Mouse (Mus musculus) heart, postnatal 25 days (tissue): ENCODE measurements around the gene Gm11146. TPM values are rescaled to one million over a fixed set of nuclear protein-coding genes. Genes with fewer than 3 reads are reported as not detected.

Experiments
- DNase-seq: peaks from one replicate; pipeline ENCODE4 v3.0.0; 2022; ENCODE audit warnings: low spot score
- intact Hi-C: fragments of 180-260 bp; cut with DNase I; formaldehyde crosslinking; loops from one replicate; pipeline ENCODE4 v1.15.1; 2025
- total RNA-seq, 2 experiments: library from RNA; stranded (reverse); gene quantifications; 2 replicates each; pipeline ENCODE4 v1.2.3; 2021

Gm11146 gene
- not detected for total RNA-seq

DNA sequence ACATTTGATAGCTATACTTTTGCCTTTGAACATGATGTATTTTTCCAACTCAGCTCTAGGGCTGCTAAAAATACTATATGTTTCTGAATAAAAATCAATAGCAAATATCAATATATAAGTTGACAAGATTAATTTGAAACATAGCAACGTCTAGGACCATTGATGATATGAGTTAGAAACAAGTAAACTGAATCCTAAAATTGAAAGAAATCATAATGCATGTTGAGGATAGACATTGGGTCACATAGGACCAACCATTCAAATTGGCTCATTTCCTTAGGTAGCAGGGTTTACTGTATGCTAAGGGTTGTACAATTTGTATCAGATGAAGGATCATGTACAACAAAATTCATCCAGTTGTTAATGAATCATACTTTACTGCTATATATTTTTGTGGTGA lies at the start of gene Gm11146:
Gm11146 (minus strand) TSS at position 101 of the 400 bp plus-strand sequence.
- intact Hi-C loops, result no loop called here
- no peak for DNase-seq

DNA sequence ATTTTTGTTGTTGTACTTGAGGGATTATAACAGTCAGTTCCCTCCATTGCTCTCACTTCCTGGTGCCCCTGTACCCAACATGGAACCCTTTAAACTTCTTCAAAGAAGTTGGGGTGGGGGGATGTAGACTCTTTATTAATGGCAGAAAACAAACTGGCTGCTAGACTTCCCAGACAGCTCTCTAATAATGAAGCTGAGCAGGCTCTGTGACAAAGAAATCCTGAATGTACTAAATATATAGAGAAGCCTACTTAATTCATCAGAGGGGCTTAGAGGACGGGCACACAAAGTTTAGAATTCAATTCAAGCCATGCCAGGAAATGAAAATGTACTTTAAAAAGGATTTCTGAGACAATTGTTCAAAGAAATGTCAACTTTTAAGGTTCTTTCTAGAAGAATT lies 48.7 kb upstream of the Gm11146 start:
- no peak for DNase-seq
- intact Hi-C loops, result no loop called here

DNA sequence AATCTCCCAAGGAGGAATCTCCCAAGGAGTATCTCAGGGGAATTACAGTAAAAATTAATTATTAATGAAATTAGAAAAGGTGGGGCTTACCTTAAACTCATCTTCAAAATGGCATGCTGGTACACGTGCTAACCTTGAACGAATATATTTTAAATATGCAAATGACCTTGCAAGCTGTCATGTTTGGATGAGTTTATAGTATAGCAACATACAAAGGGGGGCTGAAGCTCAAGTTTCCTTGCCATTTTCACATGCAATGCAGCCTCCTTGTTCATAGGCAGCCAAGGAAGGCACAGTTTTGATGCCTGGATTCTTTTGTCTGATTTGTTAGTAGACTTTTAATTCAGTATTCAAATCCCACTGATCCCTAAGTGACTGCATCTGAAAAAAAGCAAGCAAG lies 47.1 kb upstream of the Gm11146 start:
- intact Hi-C loops, result loop anchor here (10.0 kb wide), 1 partner anchor 144 kb away; no protein-coding TSS in a partner anchor
- DNase-seq, result no peak

DNA sequence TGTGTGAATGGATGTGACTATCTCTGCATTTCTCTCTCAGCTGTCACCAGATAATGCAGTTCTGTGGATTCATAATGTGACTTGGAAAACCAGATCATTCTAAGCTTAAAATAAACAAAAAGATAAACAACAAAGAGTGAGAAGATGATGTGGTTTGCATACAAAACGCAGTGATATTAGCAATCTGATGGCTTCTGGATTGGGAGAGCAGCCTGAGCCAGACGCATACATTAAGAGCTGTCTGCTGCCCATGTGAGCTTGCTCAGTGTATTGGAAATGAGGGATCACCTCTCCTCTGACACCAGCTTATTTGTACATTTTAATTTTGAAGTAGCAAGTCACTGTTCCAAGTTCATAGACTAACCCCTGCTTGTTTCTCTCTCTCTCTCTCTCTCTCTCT lies 46.3 kb upstream of the Gm11146 start:
- intact Hi-C loops, result loop anchor here (10.0 kb wide), 1 partner anchor 143 kb away; no protein-coding TSS in a partner anchor
- DNase-seq, result no peak

DNA sequence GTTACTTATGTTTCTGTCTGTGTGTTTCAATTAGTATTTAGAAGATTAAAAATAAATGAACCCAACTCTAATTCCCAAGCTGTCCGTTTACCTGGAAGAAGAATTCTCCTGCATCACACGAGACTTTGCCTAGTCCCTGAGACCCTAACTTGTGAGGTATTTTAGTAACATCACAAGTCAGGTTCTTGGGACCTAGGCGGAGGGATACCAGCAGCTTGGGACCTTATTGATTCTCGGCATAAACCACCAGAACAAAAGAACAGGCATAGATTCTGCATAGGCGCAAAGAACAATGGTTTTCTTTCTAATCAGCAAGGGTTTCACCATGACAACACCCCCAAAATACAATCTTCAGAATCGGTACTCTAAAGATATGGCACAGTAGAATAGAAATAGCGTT lies 44.3 kb upstream of the Gm11146 start:
- intact Hi-C loops, result loop anchor here (10.0 kb wide), 1 partner anchor 141 kb away; no protein-coding TSS in a partner anchor

DNA sequence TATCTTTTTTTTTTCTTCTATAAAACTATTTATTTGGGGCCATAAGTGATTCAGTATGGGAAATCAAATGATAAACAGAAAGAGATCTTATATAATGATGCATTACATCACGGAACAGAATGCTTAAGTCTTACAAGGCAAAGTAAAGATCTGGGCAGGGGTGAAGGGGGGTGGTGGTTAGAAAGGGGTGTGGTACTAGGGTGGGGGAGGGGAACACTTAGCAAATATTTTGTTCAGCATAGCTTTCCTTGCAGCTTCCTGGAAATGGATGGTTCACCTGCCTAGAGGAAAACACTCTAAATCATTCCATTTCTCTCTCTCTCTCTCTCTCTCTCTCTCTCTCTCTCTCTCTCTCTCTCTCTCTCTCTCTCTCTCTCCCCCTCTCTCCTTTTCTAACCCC lies 43.1 kb upstream of the Gm11146 start:
- intact Hi-C loops, result loop anchor here (5.0 to 10.0 kb wide), 2 partner anchors 48 to 140 kb away; no protein-coding TSS in a partner anchor
- no peak for DNase-seq

More for the DNA sequence above, 44.3 kb upstream of the Gm11146 start:
- DNase-seq, result no peak

DNA sequence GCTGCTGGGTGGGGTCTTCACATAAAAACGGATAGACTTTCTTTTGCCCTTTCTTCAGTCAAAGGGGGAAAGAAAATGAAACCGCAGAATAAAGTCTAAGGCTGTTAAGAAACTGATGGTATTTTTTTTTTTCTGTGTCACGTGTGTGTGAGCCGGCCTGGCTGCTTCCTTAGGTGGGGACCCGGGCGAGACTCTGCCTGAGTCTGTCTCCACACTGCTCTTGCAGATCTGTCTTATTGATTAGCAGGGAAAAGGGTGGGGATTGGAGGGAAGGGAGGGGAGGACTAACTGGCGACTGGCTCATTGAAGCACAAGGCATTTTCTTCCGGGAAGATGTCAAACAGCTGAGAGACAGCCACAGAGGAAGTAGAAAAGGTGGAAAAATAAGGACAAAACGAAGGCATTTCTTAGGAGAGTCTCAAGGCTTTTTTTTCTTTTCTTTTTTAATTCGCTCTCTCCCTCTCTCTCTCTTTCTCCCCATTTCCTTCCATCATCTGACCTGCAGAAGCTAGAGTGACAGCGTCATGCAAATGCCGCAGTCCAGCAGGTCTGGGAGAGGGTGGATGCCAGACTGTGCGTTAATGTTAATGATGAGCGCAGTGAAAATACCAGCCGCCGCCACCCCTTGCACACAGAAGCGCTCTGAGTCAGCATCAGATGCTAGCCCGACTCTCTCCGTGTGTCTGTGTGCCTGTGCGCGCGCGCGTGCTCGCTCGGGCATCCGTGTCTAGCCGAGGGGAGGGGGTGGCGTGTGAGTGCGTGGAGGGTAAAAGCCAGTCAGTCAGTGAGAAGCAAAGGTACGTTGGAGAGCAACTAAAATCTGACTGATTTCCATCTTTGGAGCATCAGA lies 42.2 kb upstream of the Gm11146 start:
- intact Hi-C loops, result loop anchor here (5.0 to 10.0 kb wide), 2 partner anchors 47 to 139 kb away; no protein-coding TSS in a partner anchor
- peak; percentile 33 for DNase-seq

DNA sequence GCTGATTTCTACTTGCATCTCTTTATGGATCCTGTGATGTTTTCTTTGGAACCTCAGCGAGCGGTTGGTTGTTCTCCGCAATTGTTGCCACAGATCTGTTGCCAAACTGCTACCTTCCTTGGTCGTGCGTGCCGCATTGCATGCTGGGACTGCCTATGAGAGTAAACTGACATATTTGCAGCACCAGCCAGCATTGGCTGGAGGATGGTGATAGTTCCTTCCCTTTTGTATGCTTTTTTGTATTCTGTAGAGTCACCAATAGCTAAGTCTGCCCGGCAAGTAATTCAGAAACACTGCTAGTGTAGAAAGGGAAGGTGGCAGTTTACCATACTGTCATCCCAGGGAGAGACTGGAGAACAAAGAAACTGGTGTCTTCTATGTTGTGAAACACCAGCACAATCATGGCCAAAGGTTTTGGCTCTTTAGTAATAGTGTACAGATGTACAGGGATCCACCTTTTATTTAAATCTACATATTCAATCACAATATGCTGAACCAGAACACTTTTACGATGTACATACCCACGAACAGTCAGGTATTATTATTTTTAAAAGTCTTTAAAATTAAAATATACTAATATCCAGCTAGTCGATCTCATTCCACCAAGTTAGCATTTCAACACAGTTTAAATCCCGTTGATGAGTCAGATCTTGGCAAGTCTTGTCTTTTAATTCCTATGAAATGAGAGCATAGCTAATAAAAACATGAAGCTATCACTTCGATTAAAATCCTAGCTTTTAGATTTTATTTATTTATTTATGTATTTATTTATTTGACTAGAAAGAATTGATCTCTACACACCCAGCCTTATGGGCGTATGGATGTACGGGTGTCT lies 41.4 kb upstream of the Gm11146 start:
- no peak for DNase-seq
- intact Hi-C loops, result loop anchor here (5.0 to 10.0 kb wide), 2 partner anchors 46 to 138 kb away; no protein-coding TSS in a partner anchor

DNA sequence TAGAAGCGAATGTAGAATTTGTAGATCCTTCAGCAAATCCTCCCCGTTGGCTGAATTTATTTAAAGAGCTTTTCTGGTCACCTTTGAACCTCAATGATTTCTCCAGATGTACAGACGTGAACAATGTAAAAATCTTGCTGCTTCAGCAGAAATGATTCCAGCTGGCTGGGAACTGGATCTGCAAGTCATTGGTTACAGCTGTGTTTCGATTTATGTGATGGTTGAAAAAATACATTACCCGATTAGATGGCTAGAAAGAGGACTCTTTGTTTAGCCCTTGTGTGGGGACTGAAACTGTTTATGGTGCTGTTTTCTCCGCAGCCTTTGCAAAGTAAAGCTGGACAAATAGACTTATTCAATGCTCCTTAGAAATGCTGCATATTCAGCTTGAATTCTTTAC lies 34.6 kb upstream of the Gm11146 start:
- intact Hi-C loops, result no loop called here
- no peak for DNase-seq

DNA sequence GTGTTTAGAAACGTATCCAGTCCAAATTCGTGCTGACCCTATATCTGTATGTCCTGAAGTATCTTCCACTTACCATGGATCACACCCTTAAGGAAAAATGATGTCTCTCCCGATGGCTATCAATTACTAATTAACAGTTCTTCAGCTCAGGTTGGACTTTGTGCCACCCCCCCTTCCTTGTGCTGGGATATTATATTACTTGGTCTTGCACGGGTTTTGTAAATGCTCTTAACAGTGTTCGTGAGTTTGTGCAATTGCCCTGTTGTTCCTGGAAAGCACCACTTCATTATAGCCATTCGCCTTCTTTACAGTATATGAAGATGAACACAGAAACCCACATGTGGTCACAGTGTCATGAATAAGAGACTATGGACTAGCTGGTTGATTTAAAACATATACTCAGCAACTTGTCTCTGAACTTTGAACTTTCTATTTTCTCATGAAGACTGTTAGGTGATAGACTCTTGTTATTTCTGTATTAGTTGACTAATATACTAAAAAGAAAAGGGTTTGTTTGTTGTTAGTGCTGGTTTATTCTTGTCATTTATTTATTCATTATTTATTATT lies 30.5 kb upstream of the Gm11146 start:
- no peak for DNase-seq
- intact Hi-C loops, result no loop called here

DNA sequence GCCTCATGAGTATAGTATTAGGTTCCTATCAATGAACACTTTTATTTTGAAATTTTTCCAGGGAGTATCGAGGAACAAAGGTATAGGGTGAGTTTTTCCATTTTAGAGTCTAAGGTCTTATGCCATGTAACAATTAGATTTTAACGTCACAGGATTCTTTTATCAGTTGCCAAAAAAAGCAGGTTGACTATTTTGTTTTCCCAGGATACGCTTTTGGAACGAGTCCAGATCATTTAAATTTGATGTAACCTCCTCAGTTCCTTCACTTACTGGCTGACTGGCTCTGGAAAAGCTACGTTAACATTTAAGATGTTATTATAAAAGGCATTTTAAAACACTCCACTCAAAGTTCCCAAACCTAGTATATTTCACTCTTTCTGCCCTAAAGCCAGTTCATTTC lies 20.8 kb upstream of the Gm11146 start:
- intact Hi-C loops, result no loop called here

DNA sequence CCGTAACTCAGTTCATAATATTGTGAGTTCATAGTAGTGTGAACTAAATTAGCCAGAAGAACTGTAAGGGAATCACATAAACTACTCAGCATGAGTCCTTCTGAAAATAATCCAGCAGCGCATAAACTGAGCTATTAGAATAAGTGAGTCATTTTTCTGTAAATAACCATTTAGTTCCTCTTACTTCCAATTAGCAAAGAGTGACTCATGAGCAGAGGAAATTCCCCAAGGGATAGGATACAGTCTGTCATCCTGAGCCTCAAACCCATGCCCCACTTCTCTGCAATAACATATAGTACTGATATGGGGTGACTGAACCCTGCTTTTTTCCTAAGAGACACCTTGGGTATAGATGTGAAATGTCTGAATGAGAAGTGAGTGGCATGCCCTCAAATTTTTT lies 687 bp upstream of the Gm11146 start:
- DNase-seq, result no peak
- intact Hi-C loops, result no loop called here

More for the DNA sequence above, 20.8 kb upstream of the Gm11146 start:
- DNase-seq, result no peak

DNA sequence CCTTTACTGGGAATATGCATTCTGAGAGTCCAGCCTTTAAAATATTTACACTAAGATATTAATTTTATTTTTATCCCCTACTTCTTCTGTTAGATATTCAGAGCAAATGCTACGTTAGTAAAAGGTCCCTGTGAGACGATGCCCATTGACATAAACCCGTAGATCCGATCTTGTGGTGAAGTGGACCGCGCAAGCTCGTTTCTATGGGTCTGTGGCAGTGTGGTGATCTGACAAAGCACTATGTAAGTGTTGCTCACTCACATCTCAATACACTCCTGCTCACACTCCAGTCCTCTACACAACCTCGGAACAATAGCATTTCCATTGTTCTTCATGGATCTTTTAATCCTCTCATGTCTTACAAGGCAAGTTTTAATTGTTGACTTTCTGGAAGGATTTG lies 3.1 kb downstream of the Gm11146 start:
- DNase-seq, result no peak
- intact Hi-C loops, result loop anchor here (5.0 to 10.0 kb wide), 2 partner anchors 44 to 274 kb away; no protein-coding TSS in a partner anchor

DNA sequence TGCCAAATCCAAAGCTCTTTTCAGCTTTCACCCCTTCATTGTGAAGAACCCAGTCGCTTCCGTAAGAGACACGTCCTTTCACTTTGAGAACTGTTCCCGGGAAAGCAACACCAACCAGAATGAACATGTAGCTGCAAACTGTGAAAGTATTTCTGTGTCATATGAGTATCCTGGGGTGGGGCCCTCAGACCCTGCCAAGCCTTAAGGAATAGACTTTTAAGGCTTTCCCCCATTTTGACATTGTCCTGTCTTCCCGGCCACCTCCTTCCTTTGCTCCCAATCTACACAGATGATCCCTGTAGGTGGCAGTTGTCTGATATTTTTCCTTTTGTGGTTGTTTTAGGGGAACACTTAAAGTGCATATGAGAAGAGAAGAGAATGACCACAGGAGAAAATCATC lies 5.3 kb downstream of the Gm11146 start:
- intact Hi-C loops, result loop anchor here (5.0 to 10.0 kb wide), 2 partner anchors 46 to 272 kb away; no protein-coding TSS in a partner anchor
- no peak for DNase-seq

DNA sequence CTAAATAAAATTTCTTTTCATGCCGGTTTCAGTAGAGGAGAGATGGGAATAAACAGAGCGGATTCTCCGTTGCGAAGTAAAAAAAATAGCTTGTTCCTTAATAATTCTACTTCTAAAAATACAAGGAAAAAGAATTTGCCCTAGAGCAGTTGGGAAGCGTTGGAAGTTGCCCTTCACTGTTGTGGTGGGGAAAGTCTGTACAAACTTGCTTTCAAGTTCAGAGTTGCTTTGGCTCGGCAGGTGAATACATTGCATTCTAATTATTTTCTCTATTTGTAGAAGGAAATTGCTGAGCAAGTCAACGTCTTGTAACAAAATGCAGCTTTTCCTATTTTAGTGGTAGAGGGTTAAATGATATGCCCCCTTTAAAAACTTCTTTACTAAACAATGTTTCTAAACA lies 6.2 kb downstream of the Gm11146 start:
- intact Hi-C loops, result loop anchor here (2.0 to 10.0 kb wide), 3 partner anchors 47 to 271 kb away; no protein-coding TSS in a partner anchor
- no peak for DNase-seq

DNA sequence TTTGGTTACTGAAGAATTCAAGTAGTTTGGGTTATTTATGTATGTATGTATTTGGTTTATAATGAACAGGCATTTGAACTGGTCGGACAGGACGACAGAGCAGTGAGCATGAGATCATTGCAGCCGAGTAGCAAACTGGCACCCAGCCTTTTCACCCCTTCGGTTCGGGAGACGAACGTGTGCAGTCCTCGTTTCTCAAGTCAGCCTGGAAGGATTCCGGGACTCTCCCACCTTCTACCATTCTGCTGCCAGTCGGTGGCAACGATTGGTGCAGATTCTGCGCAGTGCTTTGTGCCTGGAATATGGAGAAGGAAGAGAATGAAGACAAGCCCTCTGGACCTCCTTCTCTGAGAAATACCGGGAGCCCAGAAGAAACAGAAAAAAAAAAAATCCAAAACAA lies 7.3 kb downstream of the Gm11146 start:
- intact Hi-C loops, result loop anchor here (2.0 to 10.0 kb wide), 2 partner anchors 94 to 270 kb away; no protein-coding TSS in a partner anchor
- DNase-seq, result peak; percentile 32

DNA sequence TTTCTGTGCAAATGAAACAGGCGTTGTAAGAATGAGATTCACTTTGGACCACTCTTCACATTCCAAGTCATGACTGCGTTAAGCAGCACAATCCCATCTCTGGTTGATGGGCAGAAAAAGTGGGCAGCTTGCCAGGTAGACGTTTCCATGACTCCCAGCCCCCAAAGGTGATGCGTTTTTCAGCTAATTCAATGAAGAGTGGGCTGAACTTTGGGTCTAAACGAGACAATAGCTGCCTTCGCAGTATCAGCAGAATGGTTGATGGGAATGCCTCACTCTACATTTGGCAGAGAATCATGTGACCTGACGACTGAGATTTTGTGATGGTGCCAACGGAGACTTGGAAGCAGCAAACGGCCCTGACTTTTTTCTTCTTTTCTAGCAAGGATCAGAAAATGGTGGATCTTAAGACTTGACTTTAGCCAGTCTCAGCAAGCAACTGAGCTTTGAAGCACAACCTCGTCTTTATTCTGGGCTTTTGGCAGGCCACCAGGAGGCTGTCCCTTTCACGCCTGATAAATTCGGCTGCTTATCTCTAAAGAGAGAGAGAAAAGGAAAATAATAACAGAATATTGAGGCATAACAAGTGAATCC lies 8.0 kb downstream of the Gm11146 start:
- peak; percentile 34 for DNase-seq
- intact Hi-C loops, result loop anchor here (2.0 to 10.0 kb wide), 2 partner anchors 93 to 269 kb away; no protein-coding TSS in a partner anchor

DNA sequence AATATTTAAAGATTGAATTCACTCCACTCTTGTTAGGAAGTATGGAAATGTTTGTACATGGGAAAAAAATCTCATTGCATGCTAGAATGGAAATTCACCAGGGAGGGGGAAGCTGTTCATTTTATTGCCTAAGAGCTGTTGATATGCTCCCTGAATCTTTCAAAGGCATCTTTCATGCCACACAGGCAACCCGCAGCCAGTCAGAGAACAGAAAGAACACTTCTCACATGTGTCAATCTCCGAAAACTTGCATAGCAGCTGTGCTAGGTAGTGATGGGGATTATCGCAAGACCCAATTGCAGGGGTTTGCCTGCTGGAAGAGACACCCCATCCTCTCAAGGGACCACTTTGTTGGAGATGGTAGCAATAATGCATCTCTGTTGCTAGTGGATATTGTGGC lies 8.9 kb downstream of the Gm11146 start:
- no peak for DNase-seq
- intact Hi-C loops, result loop anchor here (10.0 kb wide), 1 partner anchor 268 kb away; no protein-coding TSS in a partner anchor

DNA sequence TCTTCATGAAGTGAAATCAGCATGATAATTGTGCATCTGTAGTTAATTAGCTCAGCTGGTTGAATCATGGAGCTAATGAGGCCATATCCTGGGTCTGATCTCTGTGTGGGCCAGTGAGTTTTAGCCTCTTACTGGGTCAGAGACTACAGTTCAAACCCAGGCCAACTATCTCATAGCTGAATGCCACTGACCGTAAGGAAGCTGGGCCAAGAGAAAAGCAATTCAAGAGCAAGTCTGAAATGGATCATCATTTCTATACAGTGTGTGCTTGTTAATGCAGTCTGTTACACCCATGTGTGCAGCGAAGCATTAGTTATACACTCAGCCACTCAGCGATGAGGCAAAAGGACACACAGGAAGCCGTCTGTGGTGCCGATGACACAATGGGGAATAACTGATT lies 28.9 kb downstream of the Gm11146 start:
- no peak for DNase-seq
- intact Hi-C loops, result no loop called here
